Mouse (Mus musculus) myocyte (in vitro differentiated cells): ENCODE measurements at regions not wholly inside any gene's neighbourhood (a gene's known extent, or its start where the extent isn't known, plus 50 kb on each side); places are given as distances from the start of the nearest gene placed in this dataset.

Source experiments
- H3K27me3 ChIP-seq: one replicate; pipeline ENCODE4 v1.6.1; 2011; ENCODE audit not compliant: control insufficient read depth, insufficient read depth, insufficient read length
- H3K36me3 ChIP-seq: one replicate; pipeline ENCODE4 v1.6.1; 2011; ENCODE audit not compliant: control insufficient read depth, insufficient read depth
- H3K4me2 ChIP-seq: one replicate; pipeline ENCODE4 v1.6.1; 2011; ENCODE audit warnings: low read depth, control low read depth
- H3K4me3 ChIP-seq: one replicate; pipeline ENCODE4 v1.5.1; 2011; ENCODE audit warnings: mild to moderate bottlenecking, control low read depth, moderate library complexity
- H3K79me2 ChIP-seq: one replicate; pipeline ENCODE4 v1.6.1; 2011; ENCODE audit not compliant: control insufficient read depth, insufficient read depth
- H3ac ChIP-seq: one replicate; pipeline ENCODE4 v1.6.1; 2011; ENCODE audit not compliant: control insufficient read depth, insufficient read length
- CEBPB ChIP-seq: IDR thresholded peaks from 2 replicates; pipeline ENCODE4 v1.6.1; 2011; ENCODE audit warnings: mild to moderate bottlenecking, moderate library complexity; ENCODE audit not compliant: poor library complexity, insufficient read depth, severe bottlenecking
- E2F4 ChIP-seq: IDR thresholded peaks from one replicate; pipeline ENCODE4 v1.6.1; 2011; ENCODE audit warnings: mild to moderate bottlenecking, control low read depth, moderate library complexity; ENCODE audit not compliant: insufficient read depth
- MAX ChIP-seq: IDR thresholded peaks from one replicate; pipeline ENCODE4 v1.6.1; 2011; ENCODE audit warnings: low read depth, mild to moderate bottlenecking, control low read depth
- MYOD1 ChIP-seq, 3 experiments: IDR thresholded peaks; one replicate each; pipeline ENCODE4 v1.6.1; 2011; ENCODE audit warnings: control low read depth in 2 of 3, low read depth in 2 of 3, mild to moderate bottlenecking in 2 of 3, moderate library complexity in 1 of 3; ENCODE audit not compliant: insufficient read length in 2 of 3, control insufficient read depth in 1 of 3
- MYOG ChIP-seq, 3 experiments: IDR thresholded peaks; one replicate each; pipeline ENCODE4 v1.6.1; 2011; ENCODE audit warnings: control low read depth in 2 of 3, low read depth in 2 of 3, mild to moderate bottlenecking in 2 of 3; ENCODE audit not compliant: insufficient read length in 2 of 3, control insufficient read depth in 1 of 3, insufficient read depth in 1 of 3
- POLR2A ChIP-seq: IDR thresholded peaks from one replicate; pipeline ENCODE4 v1.6.1; 2011; ENCODE audit warnings: low read depth, mild to moderate bottlenecking, control low read depth, moderate library complexity; ENCODE audit not compliant: insufficient read length
- POLR2AphosphoS2 ChIP-seq: IDR thresholded peaks from one replicate; pipeline ENCODE4 v1.6.1; 2011; ENCODE audit warnings: low read depth, control low read depth; ENCODE audit not compliant: insufficient read length
- REST ChIP-seq: IDR thresholded peaks from one replicate; pipeline ENCODE4 v1.6.1; 2011; ENCODE audit warnings: mild to moderate bottlenecking, control low read depth, moderate library complexity; ENCODE audit not compliant: insufficient read depth, insufficient read length
- SRF ChIP-seq: IDR thresholded peaks from one replicate; pipeline ENCODE4 v1.6.1; 2011; ENCODE audit warnings: low read depth; ENCODE audit not compliant: control insufficient read depth, insufficient read length
- TCF12 ChIP-seq: IDR thresholded peaks from one replicate; pipeline ENCODE4 v1.6.1; 2011; ENCODE audit warnings: mild to moderate bottlenecking, control low read depth; ENCODE audit not compliant: poor library complexity, insufficient read depth, severe bottlenecking
- TCF3 ChIP-seq: IDR thresholded peaks from one replicate; pipeline ENCODE4 v1.6.1; 2011; ENCODE audit warnings: low read depth, control low read depth; ENCODE audit not compliant: insufficient read length
- USF1 ChIP-seq: IDR thresholded peaks from one replicate; pipeline ENCODE4 v1.6.1; 2011; ENCODE audit warnings: low read depth, mild to moderate bottlenecking, control low read depth, moderate library complexity

DNA sequence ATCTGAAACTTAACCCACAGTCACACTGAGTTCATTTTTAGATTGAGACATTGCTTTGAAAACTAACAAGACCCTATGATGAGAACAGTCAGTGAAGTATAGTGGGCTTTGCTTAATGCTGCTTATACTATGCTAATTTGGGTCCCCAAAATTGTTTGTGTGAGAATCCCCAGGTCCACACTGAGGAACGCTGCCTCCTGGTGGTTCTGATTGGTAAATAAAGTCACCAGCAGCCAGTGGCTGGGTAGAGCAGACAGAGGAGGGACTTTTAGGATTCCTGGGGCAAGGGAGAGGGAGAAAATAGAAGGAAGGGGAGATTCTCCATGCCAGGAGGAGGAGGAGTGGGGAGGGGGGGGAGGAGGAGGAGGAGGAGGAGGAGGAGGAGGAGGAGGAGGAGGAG is 288.4 kb upstream of the Htr2a start:
- no peak overlapping the region for H3K4me2 ChIP-seq
- H3K79me2 ChIP-seq: no peaks in the 10 kb centered on the region
- no peak overlapping the region for H3K4me3 ChIP-seq
- no peaks in the 10 kb centered on the region for H3K36me3 ChIP-seq
- H3K27me3 ChIP-seq: no peaks in the 10 kb centered on the region
- TF ChIP-seq USF1 (no peak), TCF3 (no peak), SRF (no peak), REST (no peak), E2F4 (no peak), POLR2AphosphoS2 (no peak), CEBPB (no peak), MYOD1 (IDR thresholded peaks at IDR 0.05; ENCODE audit: control insufficient read depth in 1 of 3, insufficient read length in 2 of 3, low read depth in 2 of 3) (no peak), MYOG (IDR thresholded peaks at IDR 0.05; ENCODE audit: control insufficient read depth in 1 of 3, insufficient read depth in 1 of 3, insufficient read length in 2 of 3, low read depth in 2 of 3) (no peak), TCF12 (no peak), POLR2A (no peak), MAX (no peak)
- no peak overlapping the region for H3ac ChIP-seq

DNA sequence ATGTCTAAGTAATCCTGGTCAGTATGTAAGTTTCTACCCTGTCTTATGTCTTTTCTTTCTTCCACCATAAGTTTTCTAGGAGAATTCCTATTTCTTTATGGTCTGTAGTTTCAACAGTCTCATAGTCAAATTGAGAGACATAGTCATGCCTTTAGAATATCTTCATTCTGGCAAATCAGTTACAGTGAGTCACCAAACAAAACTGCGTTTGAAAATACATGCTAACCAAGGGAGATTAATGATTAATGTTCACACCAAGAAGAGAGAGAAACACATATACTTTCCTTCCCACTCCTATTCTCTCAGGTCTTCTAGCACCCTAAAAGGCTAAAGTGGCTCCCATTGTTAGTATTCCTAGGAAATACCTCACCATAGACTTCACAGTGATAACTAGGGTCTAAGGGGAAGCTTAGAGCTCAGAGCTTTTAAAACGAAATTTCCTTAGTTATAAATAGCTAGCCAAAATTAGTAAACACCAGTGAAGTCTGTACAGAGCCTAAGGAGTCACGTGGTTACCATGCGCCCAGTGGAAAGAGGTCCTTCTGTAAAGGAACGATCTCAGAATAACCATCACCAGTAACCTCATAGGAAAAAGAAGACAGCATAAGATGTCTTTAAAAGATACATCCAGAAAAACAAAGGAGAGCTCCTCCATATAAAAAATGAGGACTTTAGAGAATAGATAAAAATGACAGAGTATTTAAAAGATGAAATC is 281.8 kb upstream of the Htr2a start:
- Histone ChIP-seq H3K27me3 (no peaks in the 10 kb centered on the region), H3K4me2 (no peak overlapping the region), H3ac (no peak overlapping the region), H3K36me3 (no peaks in the 10 kb centered on the region), H3K79me2 (no peaks in the 10 kb centered on the region), H3K4me3 (no peak overlapping the region)
- TF ChIP-seq MYOD1 (IDR thresholded peaks at IDR 0.05; ENCODE audit: control insufficient read depth in 1 of 3, insufficient read length in 2 of 3, low read depth in 2 of 3) (no peak), E2F4 (no peak), TCF3 (no peak), REST (no peak), SRF (no peak)

GRCm38 (mm10) chr14:74359663-74360552 is 280.7 kb upstream of the Htr2a start:
- TF ChIP-seq MAX: no peak
- no peak for TF ChIP-seq POLR2A
- TF ChIP-seq E2F4: no peak
- TF ChIP-seq POLR2AphosphoS2: no peak
- no peak for TF ChIP-seq MYOG (IDR thresholded peaks at IDR 0.05; ENCODE audit: control insufficient read depth in 1 of 3, insufficient read depth in 1 of 3, insufficient read length in 2 of 3, low read depth in 2 of 3)
- no peak for TF ChIP-seq MYOD1 (IDR thresholded peaks at IDR 0.05; ENCODE audit: control insufficient read depth in 1 of 3, insufficient read length in 2 of 3, low read depth in 2 of 3)
- no peak for TF ChIP-seq TCF3
- no peak overlapping the region for H3K4me2 ChIP-seq
- H3K27me3 ChIP-seq: no peaks in the 10 kb centered on the region

DNA sequence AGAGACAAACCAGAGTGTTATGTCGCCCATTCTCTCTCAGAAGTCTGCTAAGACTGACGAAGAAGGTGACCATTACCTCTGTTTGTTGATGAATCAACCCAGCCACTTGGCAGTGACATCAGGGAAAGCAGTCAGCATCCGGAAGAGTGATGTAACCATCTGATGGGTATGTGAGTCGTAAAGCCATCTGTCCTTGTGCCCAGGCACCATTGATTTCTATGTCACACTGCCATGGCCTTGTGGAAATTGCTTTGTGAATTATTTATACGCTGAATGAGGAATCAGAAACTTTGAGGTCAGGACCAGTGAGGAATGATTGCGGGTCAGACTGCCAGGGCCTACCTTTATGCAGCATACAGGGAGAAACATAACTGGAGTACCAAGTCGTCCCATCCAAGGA is 256.2 kb upstream of the Htr2a start:
- H3K79me2 ChIP-seq: no peaks in the 10 kb centered on the region
- no peak overlapping the region for H3K4me3 ChIP-seq
- TF ChIP-seq E2F4: no peak
- no peak for TF ChIP-seq USF1
- no peak for TF ChIP-seq CEBPB
- TF ChIP-seq SRF: no peak
- no peak for TF ChIP-seq MAX
- TF ChIP-seq TCF12: no peak
- no peak for TF ChIP-seq POLR2A
- TF ChIP-seq REST: no peak
- TF ChIP-seq MYOD1 (IDR thresholded peaks at IDR 0.05; ENCODE audit: control insufficient read depth in 1 of 3, insufficient read length in 2 of 3, low read depth in 2 of 3): no peak
- no peak for TF ChIP-seq POLR2AphosphoS2
- no peak for TF ChIP-seq TCF3
- TF ChIP-seq MYOG (IDR thresholded peaks at IDR 0.05; ENCODE audit: control insufficient read depth in 1 of 3, insufficient read depth in 1 of 3, insufficient read length in 2 of 3, low read depth in 2 of 3): no peak
- no peaks in the 10 kb centered on the region for H3K36me3 ChIP-seq
- no peak overlapping the region for H3ac ChIP-seq
- no peaks in the 10 kb centered on the region for H3K27me3 ChIP-seq
- no peak overlapping the region for H3K4me2 ChIP-seq

More at GRCm38 (mm10) chr14:74359663-74360552, 280.7 kb upstream of the Htr2a start:
- Histone ChIP-seq H3K79me2 (no peaks in the 10 kb centered on the region), H3K4me3 (no peak overlapping the region), H3ac (no peak overlapping the region), H3K36me3 (no peaks in the 10 kb centered on the region)
